Mouse (Mus musculus) ES-Bruce4 (cell line): ENCODE measurements around the gene Defb45.

Experiments used
- CTCF ChIP-seq: IDR thresholded peaks from one replicate; pipeline ENCODE4 v1.8.1; 2011; ENCODE audit warnings: low read depth, low read length
- EP300 ChIP-seq: IDR thresholded peaks from 2 replicates; pipeline ENCODE4 v1.6.1; 2011; ENCODE audit warnings: low read depth, low read length; ENCODE audit not compliant: insufficient read depth

GRCm38 (mm10) chr2:152637381-152637780, 38.2 kb upstream of the Defb45 start:
- TF ChIP-seq EP300 (no peak), CTCF (no peak)
